Mouse (Mus musculus) kidney, embryonic 14.5 days (tissue): ENCODE results near the gene Cdk19. TPM values are rescaled to one million over a fixed set of nuclear protein-coding genes. Genes with fewer than 3 reads are reported as not detected.

Experiments
- ATAC-seq: fragments of 200-750 bp; cut with Nextera tagmentation; 2 replicates; pipeline ENCODE4 v1.8.0; 2017; ENCODE audit warnings: moderate number of reproducible peaks, mild to moderate bottlenecking, moderate TSS enrichment, moderate library complexity; ENCODE audit not compliant: low FRiP score, low TSS enrichment
- H3K27ac ChIP-seq: fragments of 300-500 bp; sonication (generic); 2 replicates; pipeline ENCODE4 v1.5.1; 2014; ENCODE audit warnings: low read depth, mild to moderate bottlenecking, low read length, moderate library complexity, mixed read lengths
- H3K27me3 ChIP-seq: fragments of 300-500 bp; sonication (generic); 2 replicates; pipeline ENCODE4 v1.6.1; 2014; ENCODE audit warnings: mild to moderate bottlenecking, low read length; ENCODE audit not compliant: control insufficient read depth, insufficient read depth
- H3K36me3 ChIP-seq: fragments of 300-500 bp; sonication (generic); 2 replicates; pipeline ENCODE4 v1.6.1; 2014; ENCODE audit warnings: low read length, mixed read lengths; ENCODE audit not compliant: control insufficient read depth, insufficient read depth
- H3K4me1 ChIP-seq: fragments of 300-500 bp; sonication (generic); 2 replicates; pipeline ENCODE4 v1.6.1; 2014; ENCODE audit warnings: low read length, mixed read lengths; ENCODE audit not compliant: control insufficient read depth, insufficient read depth
- H3K4me2 ChIP-seq: fragments of 300-500 bp; sonication (generic); replicated peaks from 2 replicates; pipeline ENCODE4 v1.6.1; 2014; ENCODE audit warnings: low read depth, mild to moderate bottlenecking, low read length
- H3K4me3 ChIP-seq: fragments of 300-500 bp; sonication (generic); 2 replicates; pipeline ENCODE4 v1.5.1; 2014; ENCODE audit warnings: mild to moderate bottlenecking, low read length
- H3K9ac ChIP-seq: fragments of 300-500 bp; sonication (generic); 2 replicates; pipeline ENCODE4 v1.6.1; 2014; ENCODE audit warnings: low read depth, mild to moderate bottlenecking, low read length, moderate library complexity
- H3K9me3 ChIP-seq: fragments of 300-500 bp; sonication (generic); 2 replicates; pipeline ENCODE4 v1.6.1; 2016; ENCODE audit warnings: low read length; ENCODE audit not compliant: control insufficient read depth
- WGBS: fragments of 180-500 bp; shearing (Covaris S2); extraction: QIAGEN DNeasy Blood & Tissue Kit; methylation state at CpG from one replicate; pipeline ENCODE4 v1.1.7; 2014; 5-methylcytosine and 5-hydroxymethylcytosine counted together
- polyA plus RNA-seq: library from polyadenylated mRNA; unstranded; fragments of >200 nt; fragmentation: Nextera tagmentation; extraction: Ambion mirVana; gene quantifications from 2 replicates; pipeline ENCODE4 v1.2.1, GENCODE M21; 2014

Gene Cdk19
- polyA plus RNA-seq, 1 experiment from 2014 or later = 10.8 TPM

- no peak overlapping the region for H3K9ac ChIP-seq
- 0 out of 2 replicates have a peak, but pooled peaks cover 5% of the 10 kb centered on the region for H3K4me1 ChIP-seq
- no peak overlapping the region for H3K27ac ChIP-seq
- WGBS = 40% methylated on average over 3 of the region's 3 CpGs
- no peaks in the 10 kb centered on the region for H3K9me3 ChIP-seq
- no peaks in the 10 kb centered on the region for H3K27me3 ChIP-seq
- H3K36me3 ChIP-seq = no peaks in the 10 kb centered on the region
- ATAC-seq = no peak
- H3K4me3 ChIP-seq = no peak overlapping the region
- no peak overlapping the region for H3K4me2 ChIP-seq
Observed at GRCm38 (mm10) chr10:40446630-40447029, 107.3 kb downstream of the Cdk19 start.

- peaks cover 11% of the 10 kb centered on the region; the same call in 1 of the 2 replicates for H3K4me1 ChIP-seq
- no peak overlapping the region for H3K9ac ChIP-seq
- 41% methylated on average over 3 of the region's 3 CpGs for WGBS
- H3K27ac ChIP-seq = no peak overlapping the region
- no peak overlapping the region for H3K4me3 ChIP-seq
- H3K36me3 ChIP-seq = no peaks in the 10 kb centered on the region
- no peak overlapping the region for H3K4me2 ChIP-seq
- H3K27me3 ChIP-seq = no peaks in the 10 kb centered on the region
- H3K9me3 ChIP-seq = no peaks in the 10 kb centered on the region
- ATAC-seq = no peak
Observed at GRCm38 (mm10) chr10:40447295-40447694, 107.9 kb downstream of the Cdk19 start.

GRCm38 (mm10) chr10:40447921-40448320, 108.6 kb downstream of the Cdk19 start:
- Histone ChIP-seq H3K4me1 (peaks cover 11% of the 10 kb centered on the region; the same call in 1 of the 2 replicates), H3K27me3 (no peaks in the 10 kb centered on the region), H3K9ac (no peak overlapping the region), H3K4me3 (no peak overlapping the region), H3K9me3 (no peaks in the 10 kb centered on the region), H3K36me3 (no peaks in the 10 kb centered on the region), H3K4me2 (no peak overlapping the region), H3K27ac (no peak overlapping the region)
- no peak for ATAC-seq
- 47% methylated on average over 5 of the region's 5 CpGs for WGBS

GRCm38 (mm10) chr10:40448444-40448843, 109.1 kb downstream of the Cdk19 start:
- Histone ChIP-seq H3K9me3 (no peaks in the 10 kb centered on the region), H3K27ac (no peak overlapping the region), H3K27me3 (no peaks in the 10 kb centered on the region), H3K36me3 (no peaks in the 10 kb centered on the region), H3K9ac (no peak overlapping the region), H3K4me2 (no peak overlapping the region), H3K4me3 (no peak overlapping the region), H3K4me1 (peaks cover 11% of the 10 kb centered on the region; the same call in 1 of the 2 replicates)
- 86% methylated on average over 3 of the region's 3 CpGs for WGBS
- ATAC-seq = no peak

- H3K4me1 ChIP-seq = peaks cover 11% of the 10 kb centered on the region; the same call in 1 of the 2 replicates
- no peak for ATAC-seq
- WGBS = 80% methylated on average over 6 of the region's 6 CpGs
- no peaks in the 10 kb centered on the region for H3K27me3 ChIP-seq
- H3K4me2 ChIP-seq = no peak overlapping the region
- H3K27ac ChIP-seq = no peak overlapping the region
- H3K4me3 ChIP-seq = no peak overlapping the region
- H3K36me3 ChIP-seq = no peaks in the 10 kb centered on the region; the same call in 1 of the 2 replicates
- H3K9ac ChIP-seq = no peak overlapping the region
- no peaks in the 10 kb centered on the region for H3K9me3 ChIP-seq
Observed at GRCm38 (mm10) chr10:40449571-40449970, 110.2 kb downstream of the Cdk19 start.

- Histone ChIP-seq H3K9me3 (no peaks in the 10 kb centered on the region), H3K27me3 (no peaks in the 10 kb centered on the region), H3K4me2 (no peak overlapping the region), H3K9ac (no peak overlapping the region), H3K27ac (no peak overlapping the region), H3K36me3 (no peaks in the 10 kb centered on the region; the same call in 1 of the 2 replicates), H3K4me1 (peaks cover 9% of the 10 kb centered on the region; the same call in 1 of the 2 replicates), H3K4me3 (no peak overlapping the region)
- ATAC-seq = no peak
- 94% methylated on average over 4 of the region's 4 CpGs for WGBS
Observed at GRCm38 (mm10) chr10:40450171-40450570, 110.8 kb downstream of the Cdk19 start.

GRCm38 (mm10) chr10:40457116-40457515, 117.8 kb downstream of the Cdk19 start:
- 86% methylated on average over 1 of the region's 1 CpGs for WGBS
- Histone ChIP-seq H3K9me3 (no peaks in the 10 kb centered on the region), H3K4me2 (no peak overlapping the region), H3K9ac (no peak overlapping the region), H3K4me3 (no peak overlapping the region), H3K27ac (no peak overlapping the region), H3K36me3 (no peaks in the 10 kb centered on the region; the same call in 1 of the 2 replicates), H3K27me3 (no peaks in the 10 kb centered on the region), H3K4me1 (peaks cover 1% of the 10 kb centered on the region; the same call in 1 of the 2 replicates)
- no peak for ATAC-seq

- no peak overlapping the region for H3K4me2 ChIP-seq
- 84% methylated on average over 17 of the region's 17 CpGs for WGBS
- no peak overlapping the region for H3K9ac ChIP-seq
- H3K9me3 ChIP-seq = no peaks in the 10 kb centered on the region
- no peaks in the 10 kb centered on the region for H3K4me1 ChIP-seq
- no peaks in the 10 kb centered on the region for H3K27me3 ChIP-seq
- H3K27ac ChIP-seq = no peak overlapping the region
- ATAC-seq = no peak
- no peaks in the 10 kb centered on the region; the same call in 1 of the 2 replicates for H3K36me3 ChIP-seq
- no peak overlapping the region for H3K4me3 ChIP-seq
Observed at GRCm38 (mm10) chr10:40459141-40459540, 119.8 kb downstream of the Cdk19 start.

GRCm38 (mm10) chr10:40461362-40461761, 122.0 kb downstream of the Cdk19 start:
- Histone ChIP-seq H3K4me1 (no peaks in the 10 kb centered on the region), H3K9ac (no peak overlapping the region), H3K36me3 (no peaks in the 10 kb centered on the region), H3K4me3 (no peak overlapping the region), H3K27me3 (no peaks in the 10 kb centered on the region), H3K9me3 (no peaks in the 10 kb centered on the region), H3K4me2 (no peak overlapping the region), H3K27ac (no peak overlapping the region)
- 84% methylated on average over 6 of the region's 6 CpGs for WGBS
- no peak for ATAC-seq
